Mouse (Mus musculus): ENCODE measurements around the gene Asb9.

Asb9 gene

DNA sequence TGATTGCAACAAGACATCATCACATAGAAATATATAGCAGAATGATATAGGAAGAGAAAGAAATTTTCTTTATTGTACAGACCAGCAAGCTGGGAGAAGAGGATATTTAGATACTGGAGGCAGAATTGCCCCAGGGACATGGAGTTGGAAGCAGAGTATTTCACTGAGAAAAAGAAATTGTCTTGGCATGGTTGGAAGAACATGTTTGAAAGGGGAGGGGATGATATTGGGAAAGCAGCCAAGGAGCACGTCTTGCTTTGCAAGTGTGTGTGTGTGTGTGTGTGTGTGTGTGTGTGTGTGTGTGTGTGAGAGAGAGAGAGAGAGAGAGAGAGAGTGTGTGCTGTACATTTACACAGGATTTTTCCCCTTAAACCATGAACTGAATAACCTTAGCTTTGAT lies 64.1 kb downstream of the Asb9 start:
- Histone ChIP-seq H3K27me3 (ENCODE audit: insufficient read depth, low read length) (no peaks in the 10 kb centered on the region), H3K4me1 (replicated peaks; ENCODE audit: low read depth, low read length) (no peaks in the 10 kb centered on the region), H3K4me3 (replicated peaks; ENCODE audit: low read length) (no peak overlapping the region), H3K9me3 (ENCODE audit: low read length) (no peaks in the 10 kb centered on the region), H3K36me3 (ENCODE audit: insufficient read depth, low read length) (no peaks in the 10 kb centered on the region)
- TF ChIP-seq CTCF (conservative IDR thresholded peaks at IDR 0.05; ENCODE audit: low read length): no peak
- TF ChIP-seq NANOG (IDR thresholded peaks at IDR 0.05; ENCODE audit: borderline replicate concordance, low read length): no peak
- no peak for TF ChIP-seq POU5F1 (IDR thresholded peaks at IDR 0.05; ENCODE audit: borderline replicate concordance, low read length)

DNA sequence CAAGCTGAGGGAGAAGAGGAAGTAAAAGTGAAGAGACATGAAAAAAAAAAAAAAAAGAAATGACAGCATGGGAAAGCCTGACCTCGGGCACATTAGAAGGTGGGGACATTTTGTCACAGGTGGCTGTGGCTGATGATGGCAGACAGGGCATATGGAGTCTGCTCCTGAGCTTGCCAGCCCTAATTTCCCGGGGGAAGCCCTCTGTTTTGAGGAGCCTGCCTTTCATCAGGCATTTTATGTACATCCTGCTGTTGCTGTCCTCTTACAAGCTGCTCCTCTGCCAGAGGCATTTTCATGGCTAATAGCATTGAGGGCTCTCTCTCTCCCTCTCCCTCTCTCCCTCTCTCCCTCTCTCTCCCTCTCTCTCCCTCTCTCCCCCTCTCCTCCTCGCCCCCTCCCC lies 70.8 kb downstream of the Asb9 start:
- Histone ChIP-seq H3K4me3 (replicated peaks; ENCODE audit: low read length) (no peak overlapping the region), H3K27me3 (ENCODE audit: insufficient read depth, low read length) (no peaks in the 10 kb centered on the region), H3K36me3 (ENCODE audit: insufficient read depth, low read length) (no peaks in the 10 kb centered on the region), H3K4me1 (replicated peaks; ENCODE audit: low read depth, low read length) (no peaks in the 10 kb centered on the region), H3K9me3 (ENCODE audit: low read length) (no peaks in the 10 kb centered on the region)
- no peak for TF ChIP-seq NANOG (IDR thresholded peaks at IDR 0.05; ENCODE audit: borderline replicate concordance, low read length)
- TF ChIP-seq POU5F1 (IDR thresholded peaks at IDR 0.05; ENCODE audit: borderline replicate concordance, low read length): no peak
- no peak for TF ChIP-seq CTCF (conservative IDR thresholded peaks at IDR 0.05; ENCODE audit: low read length)

Measured in E14TG2a.4 (cell line).